Mouse (Mus musculus): ENCODE measurements at regions not wholly inside any gene's neighbourhood (a gene's known extent, or its start where the extent isn't known, plus 50 kb on each side); places are given as distances from the start of the nearest gene placed in this dataset.
A peak's percentile ranks its signal among the peaks of the same experiment; 100 is the strongest.

DNA sequence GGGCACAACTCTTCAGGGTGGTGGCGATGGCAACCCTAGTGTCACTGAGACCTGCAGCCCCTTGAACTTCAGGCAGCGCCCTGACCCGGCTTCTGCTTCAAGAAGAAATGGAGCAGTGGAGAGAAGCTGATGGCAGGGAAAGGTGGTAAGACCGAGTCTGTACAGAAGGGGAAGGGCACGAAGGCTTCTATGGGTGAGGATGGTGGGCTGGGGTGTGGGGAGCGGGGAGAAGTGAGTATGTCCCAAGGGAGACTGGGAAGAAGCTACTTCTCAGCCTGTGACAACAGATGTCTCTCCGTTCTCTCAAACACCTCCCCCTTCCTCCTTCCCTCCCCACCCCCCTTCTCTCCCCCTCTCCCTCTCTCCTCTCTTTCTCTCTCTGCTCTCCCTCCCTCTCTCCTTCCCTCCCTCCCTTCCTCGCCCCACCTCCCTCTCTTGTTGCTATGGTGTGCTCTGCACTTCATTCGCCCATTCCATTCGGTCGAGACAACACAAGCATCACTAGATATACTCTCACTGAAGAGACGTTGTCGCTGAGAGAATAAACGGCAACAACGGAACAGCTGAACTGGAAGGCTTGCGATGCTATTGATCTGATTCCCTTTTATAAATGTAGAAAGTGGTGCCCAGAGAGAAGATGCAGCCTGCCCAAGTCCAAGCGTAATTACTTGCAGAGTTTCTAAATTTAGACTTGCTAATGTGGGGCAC, 142.7 kb upstream of the Tox3 start:
- no peak overlapping the region for H3K27ac ChIP-seq (ENCODE audit: low read depth, low read length)
- WGBS (ENCODE audit: insufficient replicate concordance): 53% methylated on average over 17 of the region's 17 CpGs
- H3K36me3 ChIP-seq (ENCODE audit: control insufficient read depth, insufficient read depth, low read length): no peaks in the 10 kb centered on the region
- H3K9me3 ChIP-seq (replicated peaks; ENCODE audit: control insufficient read depth, low read length): no peaks in the 10 kb centered on the region
- peak overlapping the region; percentile 36 for H3K4me2 ChIP-seq
- no peaks in the 10 kb centered on the region for H3K27me3 ChIP-seq (ENCODE audit: control insufficient read depth, insufficient read depth, low read length)
- no peak overlapping the region for H3K9ac ChIP-seq (ENCODE audit: low read depth, low read length)
- ATAC-seq (replicated peaks; ENCODE audit: insufficient number of reproducible peaks, low FRiP score, low TSS enrichment): no peak
- H3K4me3 ChIP-seq (ENCODE audit: low read depth, low read length): no peak overlapping the region
- H3K4me1 ChIP-seq (ENCODE audit: control insufficient read depth, insufficient read depth, low read length): peaks cover 4% of the 10 kb centered on the region; the same call in 1 of the 2 replicates

DNA sequence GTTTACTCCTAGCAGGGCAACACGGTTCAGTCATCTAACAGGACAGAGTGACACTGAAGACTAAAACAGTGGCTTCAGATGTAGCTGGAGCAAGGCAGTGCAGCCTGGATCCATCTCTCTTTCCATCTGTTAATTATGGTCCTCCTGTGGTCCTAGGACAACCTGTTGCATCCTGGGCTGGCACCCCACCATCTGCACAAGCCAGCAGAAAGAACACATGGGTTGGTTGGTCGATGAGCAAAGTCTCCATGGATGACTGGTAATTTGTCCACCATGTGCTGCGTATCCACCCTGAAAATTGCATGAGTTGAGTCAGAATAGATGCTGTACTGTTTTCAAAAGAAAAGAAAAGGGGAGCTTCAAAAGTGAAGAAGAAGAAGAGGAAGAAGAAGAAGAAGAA, 138.4 kb upstream of the Tox3 start:
- no peak overlapping the region for H3K4me2 ChIP-seq
- H3K4me3 ChIP-seq (ENCODE audit: low read depth, low read length): no peak overlapping the region
- H3K36me3 ChIP-seq (ENCODE audit: control insufficient read depth, insufficient read depth, low read length): no peaks in the 10 kb centered on the region
- no peak for ATAC-seq (replicated peaks; ENCODE audit: insufficient number of reproducible peaks, low FRiP score, low TSS enrichment)
- WGBS (ENCODE audit: insufficient replicate concordance): 77% methylated on average over 3 of the region's 3 CpGs
- H3K4me1 ChIP-seq (ENCODE audit: control insufficient read depth, insufficient read depth, low read length): peaks cover 4% of the 10 kb centered on the region; the same call in 1 of the 2 replicates
- H3K9me3 ChIP-seq (replicated peaks; ENCODE audit: control insufficient read depth, low read length): no peaks in the 10 kb centered on the region
- H3K27ac ChIP-seq (ENCODE audit: low read depth, low read length): no peak overlapping the region
- no peak overlapping the region for H3K9ac ChIP-seq (ENCODE audit: low read depth, low read length)
- H3K27me3 ChIP-seq (ENCODE audit: control insufficient read depth, insufficient read depth, low read length): no peaks in the 10 kb centered on the region

- Histone ChIP-seq H3K4me1 (ENCODE audit: control insufficient read depth, insufficient read depth, low read length) (no peaks in the 10 kb centered on the region), H3K9me3 (replicated peaks; ENCODE audit: control insufficient read depth, low read length) (no peaks in the 10 kb centered on the region), H3K36me3 (ENCODE audit: control insufficient read depth, insufficient read depth, low read length) (no peaks in the 10 kb centered on the region), H3K9ac (ENCODE audit: low read depth, low read length) (no peak overlapping the region), H3K27ac (ENCODE audit: low read depth, low read length) (no peak overlapping the region), H3K4me3 (ENCODE audit: low read depth, low read length) (no peak overlapping the region), H3K27me3 (ENCODE audit: control insufficient read depth, insufficient read depth, low read length) (no peaks in the 10 kb centered on the region), H3K4me2 (no peak overlapping the region)
- 54% methylated on average over 4 of the region's 4 CpGs for WGBS (ENCODE audit: insufficient replicate concordance)
- no peak for ATAC-seq (replicated peaks; ENCODE audit: insufficient number of reproducible peaks, low FRiP score, low TSS enrichment)
These were observed 130.0 kb upstream of the Tox3 start for GRCm38 (mm10) chr8:90478149-90478548.

- no peaks in the 10 kb centered on the region for H3K4me1 ChIP-seq (ENCODE audit: control insufficient read depth, insufficient read depth, low read length)
- no peaks in the 10 kb centered on the region for H3K27me3 ChIP-seq (ENCODE audit: control insufficient read depth, insufficient read depth, low read length)
- WGBS (ENCODE audit: insufficient replicate concordance): 66% methylated on average over 7 of the region's 7 CpGs
- H3K27ac ChIP-seq (ENCODE audit: low read depth, low read length): no peak overlapping the region
- no peak overlapping the region for H3K4me3 ChIP-seq (ENCODE audit: low read depth, low read length)
- no peak overlapping the region for H3K9ac ChIP-seq (ENCODE audit: low read depth, low read length)
- no peak for ATAC-seq (replicated peaks; ENCODE audit: insufficient number of reproducible peaks, low FRiP score, low TSS enrichment)
- no peaks in the 10 kb centered on the region for H3K9me3 ChIP-seq (replicated peaks; ENCODE audit: control insufficient read depth, low read length)
- H3K36me3 ChIP-seq (ENCODE audit: control insufficient read depth, insufficient read depth, low read length): no peaks in the 10 kb centered on the region
- H3K4me2 ChIP-seq: no peak overlapping the region
These were observed 125.9 kb upstream of the Tox3 start for GRCm38 (mm10) chr8:90474066-90474465.

GRCm38 (mm10) chr8:90470826-90471225, 122.7 kb upstream of the Tox3 start:
- Histone ChIP-seq H3K9me3 (replicated peaks; ENCODE audit: control insufficient read depth, low read length) (no peaks in the 10 kb centered on the region), H3K4me3 (ENCODE audit: low read depth, low read length) (no peak overlapping the region), H3K9ac (ENCODE audit: low read depth, low read length) (no peak overlapping the region), H3K4me1 (ENCODE audit: control insufficient read depth, insufficient read depth, low read length) (no peaks in the 10 kb centered on the region), H3K27ac (ENCODE audit: low read depth, low read length) (no peak overlapping the region), H3K27me3 (ENCODE audit: control insufficient read depth, insufficient read depth, low read length) (no peaks in the 10 kb centered on the region), H3K4me2 (no peak overlapping the region), H3K36me3 (ENCODE audit: control insufficient read depth, insufficient read depth, low read length) (no peaks in the 10 kb centered on the region)
- WGBS (ENCODE audit: insufficient replicate concordance): 68% methylated on average over 11 of the region's 11 CpGs
- ATAC-seq (replicated peaks; ENCODE audit: insufficient number of reproducible peaks, low FRiP score, low TSS enrichment): no peak

DNA sequence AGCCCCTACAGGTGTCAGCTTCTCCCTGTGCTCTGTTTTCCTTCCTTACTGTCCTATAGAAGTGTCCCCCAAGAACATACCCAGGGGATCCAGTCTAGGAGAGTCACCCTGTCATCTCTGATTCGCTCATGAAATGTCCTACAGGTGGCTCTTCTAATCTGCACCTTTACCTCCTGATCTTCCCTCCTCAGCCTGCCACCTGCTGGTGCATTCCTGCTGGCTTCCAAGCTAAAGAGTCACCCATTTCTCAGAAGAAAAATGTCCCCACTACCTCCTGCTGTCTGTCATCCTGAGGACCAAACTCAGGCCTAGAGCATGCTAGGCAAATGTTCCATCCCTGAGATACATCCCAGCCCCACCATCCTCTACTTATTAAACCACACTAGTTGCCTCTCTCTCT, 115.6 kb upstream of the Tox3 start:
- Histone ChIP-seq H3K27me3 (ENCODE audit: control insufficient read depth, insufficient read depth, low read length) (no peaks in the 10 kb centered on the region), H3K9me3 (replicated peaks; ENCODE audit: control insufficient read depth, low read length) (no peaks in the 10 kb centered on the region), H3K4me2 (no peak overlapping the region), H3K4me3 (ENCODE audit: low read depth, low read length) (no peak overlapping the region), H3K9ac (ENCODE audit: low read depth, low read length) (no peak overlapping the region), H3K27ac (ENCODE audit: low read depth, low read length) (no peak overlapping the region), H3K4me1 (ENCODE audit: control insufficient read depth, insufficient read depth, low read length) (no peaks in the 10 kb centered on the region), H3K36me3 (ENCODE audit: control insufficient read depth, insufficient read depth, low read length) (no peaks in the 10 kb centered on the region)
- whole genome bisulfite sequencing (ENCODE audit: insufficient replicate concordance): 55% methylated on average over 1 of the region's 1 CpGs
- ATAC-seq (replicated peaks; ENCODE audit: insufficient number of reproducible peaks, low FRiP score, low TSS enrichment): no peak

GRCm38 (mm10) chr8:90455321-90455720, 107.2 kb upstream of the Tox3 start:
- H3K27me3 ChIP-seq (ENCODE audit: control insufficient read depth, insufficient read depth, low read length): no peaks in the 10 kb centered on the region
- no peak for ATAC-seq (replicated peaks; ENCODE audit: insufficient number of reproducible peaks, low FRiP score, low TSS enrichment)
- no peaks in the 10 kb centered on the region for H3K9me3 ChIP-seq (replicated peaks; ENCODE audit: control insufficient read depth, low read length)
- H3K4me3 ChIP-seq (ENCODE audit: low read depth, low read length): no peak overlapping the region
- H3K4me2 ChIP-seq: no peak overlapping the region
- no peak overlapping the region for H3K27ac ChIP-seq (ENCODE audit: low read depth, low read length)
- H3K9ac ChIP-seq (ENCODE audit: low read depth, low read length): no peak overlapping the region
- no peaks in the 10 kb centered on the region for H3K4me1 ChIP-seq (ENCODE audit: control insufficient read depth, insufficient read depth, low read length)
- WGBS (ENCODE audit: insufficient replicate concordance): 79% methylated on average over 2 of the region's 2 CpGs
- no peaks in the 10 kb centered on the region for H3K36me3 ChIP-seq (ENCODE audit: control insufficient read depth, insufficient read depth, low read length)

GRCm38 (mm10) chr8:90454130-90454529, 106.0 kb upstream of the Tox3 start:
- H3K27me3 ChIP-seq (ENCODE audit: control insufficient read depth, insufficient read depth, low read length): no peaks in the 10 kb centered on the region
- WGBS (ENCODE audit: insufficient replicate concordance): 75% methylated on average over 5 of the region's 5 CpGs

More at GRCm38 (mm10) chr8:90454130-90454529, 106.0 kb upstream of the Tox3 start:
- H3K9ac ChIP-seq (ENCODE audit: low read depth, low read length): no peak overlapping the region
- no peak overlapping the region for H3K4me3 ChIP-seq (ENCODE audit: low read depth, low read length)
- no peaks in the 10 kb centered on the region for H3K36me3 ChIP-seq (ENCODE audit: control insufficient read depth, insufficient read depth, low read length)
- H3K9me3 ChIP-seq (replicated peaks; ENCODE audit: control insufficient read depth, low read length): no peaks in the 10 kb centered on the region
- no peak for ATAC-seq (replicated peaks; ENCODE audit: insufficient number of reproducible peaks, low FRiP score, low TSS enrichment)
- H3K27ac ChIP-seq (ENCODE audit: low read depth, low read length): no peak overlapping the region
- no peaks in the 10 kb centered on the region for H3K4me1 ChIP-seq (ENCODE audit: control insufficient read depth, insufficient read depth, low read length)
- no peak overlapping the region for H3K4me2 ChIP-seq

Data from heart, embryonic 11.5 days (tissue).